Mouse (Mus musculus): ENCODE data around the gene Myoz1.
"Not testable (repeated sequence)": the region's sequence is repeated elsewhere in the genome, so short reads cannot be mapped to it uniquely, and the experiment has no call there.

The Myoz1 gene

DNA sequence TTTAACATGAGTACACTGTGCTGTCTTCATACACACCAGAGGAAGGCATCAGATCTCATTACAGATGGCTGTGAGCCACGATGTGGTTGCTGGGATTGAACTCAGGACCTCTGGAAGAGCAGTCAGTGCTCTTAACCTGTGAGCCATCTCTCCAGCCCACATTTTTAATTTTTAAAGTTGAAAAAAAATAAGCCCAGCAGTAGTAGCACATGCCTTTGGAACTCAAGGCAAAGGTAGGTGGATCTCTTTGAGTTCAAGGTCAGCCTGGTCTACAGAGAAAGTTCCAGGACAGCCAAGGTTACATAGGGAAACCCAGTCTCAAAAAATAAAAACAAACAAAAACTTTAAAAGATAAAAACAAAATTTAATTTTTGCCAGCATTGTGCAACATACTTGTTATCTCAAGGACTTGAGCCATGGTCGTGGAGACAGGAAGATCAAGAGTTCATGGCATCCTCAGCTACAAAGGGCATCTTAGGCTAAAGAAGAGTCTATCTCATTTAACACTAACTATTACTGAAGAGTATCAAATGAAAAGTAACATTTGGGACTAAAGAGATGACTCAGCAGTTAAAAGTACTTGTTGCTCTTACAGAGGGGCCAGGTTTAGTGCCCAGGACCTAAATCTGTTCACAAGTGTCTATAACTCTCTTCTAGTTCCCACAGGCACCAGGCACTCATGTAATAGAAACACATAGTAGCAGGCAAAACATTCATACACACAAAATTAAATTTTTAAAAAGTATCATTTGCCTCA is 18.3 kb downstream of the Myoz1 start:
- no peak for DNase-seq (ENCODE audit: low spot score)

DNA sequence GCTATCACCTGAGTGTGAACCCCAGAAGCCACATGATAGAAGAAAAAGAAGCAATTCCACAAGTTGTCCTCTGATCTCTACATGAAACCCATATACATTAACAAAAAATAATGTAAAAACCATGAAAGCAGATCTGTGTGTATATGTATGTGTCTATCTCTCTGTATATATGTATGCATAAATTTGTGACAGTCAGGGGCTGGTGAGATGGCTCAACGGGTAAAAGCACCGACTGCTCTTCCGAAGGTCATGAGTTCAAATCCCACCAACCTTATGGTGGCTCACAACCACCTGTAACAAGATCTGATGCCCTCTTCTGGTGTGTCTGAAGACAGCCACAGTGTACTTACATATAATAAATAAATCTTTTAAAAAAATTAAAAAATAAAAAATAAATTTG is 19.4 kb downstream of the Myoz1 start:
- not testable (repeated sequence) for DNase-seq (ENCODE audit: low spot score)

GRCm38 (mm10) chr14:20635546-20635945 is 20.8 kb downstream of the Myoz1 start:
- DNase-seq (ENCODE audit: low spot score) = no peak

- no peak for DNase-seq (ENCODE audit: low spot score)
These were observed 25.1 kb downstream of the Myoz1 start for GRCm38 (mm10) chr14:20631253-20631652.

- no peak for DNase-seq (ENCODE audit: low spot score)
These were observed 29.4 kb downstream of the Myoz1 start for GRCm38 (mm10) chr14:20626971-20627370.

DNA sequence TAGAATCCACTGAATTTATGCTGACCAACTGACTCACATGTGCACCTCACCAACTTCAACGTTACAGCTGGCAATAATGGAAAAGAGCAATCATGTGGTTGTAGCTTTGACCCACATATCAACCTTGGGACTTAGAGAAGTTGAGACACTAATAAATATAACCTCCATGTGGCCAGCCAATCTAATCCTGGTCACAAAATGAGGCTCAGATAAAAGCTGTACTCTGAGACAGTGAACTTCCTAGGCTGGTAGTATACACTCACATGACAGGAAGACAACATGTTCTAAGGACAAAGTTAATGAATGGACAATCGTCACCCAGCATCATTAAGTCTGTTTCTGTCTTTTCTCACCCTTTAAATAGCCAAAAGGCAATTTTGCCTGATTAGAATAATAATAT is 29.9 kb downstream of the Myoz1 start:
- DNase-seq (ENCODE audit: low spot score) = no peak

- no peak for DNase-seq (ENCODE audit: low spot score)
These were observed 33.4 kb downstream of the Myoz1 start for GRCm38 (mm10) chr14:20622907-20623306.

- DNase-seq (ENCODE audit: low spot score) = no peak
These were observed 33.9 kb downstream of the Myoz1 start for GRCm38 (mm10) chr14:20622412-20622811.

DNA sequence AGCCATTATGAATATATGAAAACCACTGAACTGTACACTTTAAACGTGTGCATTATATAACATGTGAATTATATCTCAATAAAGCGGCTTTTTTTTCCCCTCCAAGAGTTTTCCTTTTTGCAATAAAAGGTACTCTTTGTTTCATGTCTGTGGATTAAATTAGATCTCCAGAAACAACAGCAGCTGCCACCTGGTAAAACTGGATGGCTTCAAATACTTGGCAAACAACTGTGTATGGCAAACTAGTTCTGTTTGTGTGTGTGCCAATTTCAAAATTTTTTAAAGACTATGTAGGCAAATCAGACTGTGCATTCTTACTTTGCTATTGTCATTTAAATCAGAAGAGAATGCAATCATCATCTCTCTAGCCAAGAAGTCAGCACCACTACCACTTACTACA is 34.4 kb downstream of the Myoz1 start:
- DNase-seq (ENCODE audit: low spot score) = no peak

GRCm38 (mm10) chr14:20619131-20619530 is 37.2 kb downstream of the Myoz1 start:
- DNase-seq (ENCODE audit: low spot score) = no peak

DNA sequence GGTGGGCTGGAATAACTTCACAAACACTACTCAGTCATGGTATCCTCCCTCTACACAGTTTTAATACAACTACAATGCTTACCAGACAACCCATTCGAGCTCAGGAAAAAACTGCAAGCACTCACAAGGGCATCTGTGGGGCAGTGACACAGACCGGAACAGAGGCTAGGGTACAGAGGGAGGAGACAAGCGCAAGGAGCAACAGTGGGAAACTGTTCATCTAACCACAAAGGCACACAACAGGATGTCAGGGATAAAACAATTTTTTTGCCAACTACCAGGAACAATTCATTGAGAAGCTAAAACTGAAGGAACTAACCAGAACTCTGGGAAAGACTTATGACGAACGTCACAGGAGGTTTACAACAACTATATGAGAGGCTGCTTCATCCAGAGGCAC is 38.1 kb downstream of the Myoz1 start:
- DNase-seq (ENCODE audit: low spot score) = no peak

DNA sequence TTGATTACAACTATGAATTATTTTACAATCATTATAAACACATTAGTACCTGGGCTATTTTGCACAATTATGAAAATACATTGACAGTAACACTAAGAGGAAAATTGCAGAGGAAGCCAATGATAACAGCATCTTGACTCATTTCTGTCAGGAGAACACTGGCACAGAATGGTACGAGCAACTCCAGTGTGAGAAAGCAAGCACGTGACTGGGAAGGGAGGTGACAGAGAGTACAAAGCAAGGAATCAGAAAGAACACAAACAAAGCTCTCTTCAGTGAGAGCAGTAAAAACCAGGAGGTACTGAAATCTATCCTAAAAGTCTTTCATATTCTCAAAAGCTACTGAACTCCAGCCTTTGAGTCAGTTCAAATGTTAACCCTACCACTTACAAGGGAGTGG is 39.9 kb downstream of the Myoz1 start:
- DNase-seq (ENCODE audit: low spot score) = no peak

DNA sequence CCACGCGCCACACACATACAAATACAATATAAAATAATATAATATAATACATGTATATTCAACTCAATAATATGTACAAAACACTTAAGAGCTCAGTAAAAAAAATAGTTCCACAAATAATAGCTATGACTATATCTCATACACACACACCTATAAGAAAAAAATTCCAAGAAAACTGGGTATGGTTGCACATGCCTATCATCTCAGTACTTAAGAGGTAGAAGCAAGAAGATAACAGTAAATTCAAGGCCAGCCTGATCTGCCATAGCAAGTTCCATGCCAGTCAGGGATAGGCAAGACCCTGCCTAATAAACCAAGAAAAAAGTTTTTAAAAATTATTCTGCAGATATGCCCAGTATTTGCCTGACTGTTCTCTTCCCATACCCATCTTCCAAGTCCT is 41.3 kb downstream of the Myoz1 start:
- no peak for DNase-seq (ENCODE audit: low spot score)

GRCm38 (mm10) chr14:20612820-20613219 is 43.5 kb downstream of the Myoz1 start:
- DNase-seq (ENCODE audit: low spot score) = no peak

- DNase-seq (ENCODE audit: low spot score) = no peak
These were observed 46.2 kb downstream of the Myoz1 start for GRCm38 (mm10) chr14:20610146-20610545.

- no peak for DNase-seq (ENCODE audit: low spot score)
These were observed 46.8 kb downstream of the Myoz1 start for GRCm38 (mm10) chr14:20609519-20609918.

- no peak for DNase-seq (ENCODE audit: low spot score)
These were observed 48.8 kb downstream of the Myoz1 start for GRCm38 (mm10) chr14:20607396-20608126.

- DNase-seq (ENCODE audit: low spot score) = no peak
These were observed 55.1 kb downstream of the Myoz1 start for GRCm38 (mm10) chr14:20601287-20601686.

GRCm38 (mm10) chr14:20600203-20600602 is 56.1 kb downstream of the Myoz1 start:
- DNase-seq (ENCODE audit: low spot score) = no peak

DNA sequence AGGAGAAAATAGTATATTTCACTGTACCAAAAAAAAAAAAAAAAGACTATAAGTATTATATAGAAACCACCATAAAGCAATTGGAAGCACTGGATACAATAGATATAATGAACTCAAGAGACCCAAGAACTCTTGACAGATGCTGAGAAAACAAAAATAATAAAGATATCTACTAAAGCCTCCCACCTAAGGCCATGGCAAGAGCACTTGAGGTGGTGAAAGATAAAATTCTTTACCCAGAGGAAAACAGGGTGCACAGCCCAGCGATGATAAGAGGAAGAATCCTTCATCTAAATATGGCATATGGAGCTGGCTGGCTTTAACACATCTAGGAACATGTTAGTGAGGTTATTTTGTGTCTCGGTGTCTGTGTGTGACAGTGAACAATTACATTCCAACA is 56.8 kb downstream of the Myoz1 start:
- no peak for DNase-seq (ENCODE audit: low spot score)
